Mouse (Mus musculus) heart, adult 11 months (tissue): Measurements from ENCODE around the gene Cyp2d22.
"Not testable (repeated sequence)": the region's sequence is repeated elsewhere in the genome, so short reads cannot be mapped to it uniquely, and the experiment has no call there.

Experiments
- DNase-seq: peaks from one replicate; pipeline ENCODE4 v3.0.0; 2022

Gene Cyp2d22

GRCm38 (mm10) chr15:82379871-82380713 is at the start of gene Cyp2d22:
Gene Cyp2d22, minus strand, starts transcription at chr15:82380260.
- peak; percentile 98 for DNase-seq

- no peak for DNase-seq
Observed at GRCm38 (mm10) chr15:82423471-82423870, 43.4 kb upstream of the Cyp2d22 start.

GRCm38 (mm10) chr15:82422935-82423334 is 42.9 kb upstream of the Cyp2d22 start:
- DNase-seq, result no peak

GRCm38 (mm10) chr15:82418616-82419015 is 38.6 kb upstream of the Cyp2d22 start:
- peak; percentile 53 for DNase-seq

- peak; percentile 99 for DNase-seq
Observed at GRCm38 (mm10) chr15:82416797-82417789, 37.0 kb upstream of the Cyp2d22 start.

GRCm38 (mm10) chr15:82407536-82407935 is 27.5 kb upstream of the Cyp2d22 start:
- peak; percentile 64 for DNase-seq

GRCm38 (mm10) chr15:82406981-82407380 is 26.9 kb upstream of the Cyp2d22 start, which contains the start of gene Cyp2d10:
Gene Cyp2d10, minus strand, starts transcription at chr15:82407195.
- DNase-seq, result peak; percentile 61

GRCm38 (mm10) chr15:82404163-82404562 is 24.1 kb upstream of the Cyp2d22 start:
- DNase-seq, result peak; percentile 77

GRCm38 (mm10) chr15:82403606-82404005 is 23.5 kb upstream of the Cyp2d22 start:
- DNase-seq, result peak; percentile 71

- peak; percentile 83 for DNase-seq
Observed at GRCm38 (mm10) chr15:82402741-82403140, 22.7 kb upstream of the Cyp2d22 start.

- DNase-seq, result peak; percentile 70
Observed at GRCm38 (mm10) chr15:82402106-82402505, 22.0 kb upstream of the Cyp2d22 start.

GRCm38 (mm10) chr15:82401516-82401915 is 21.5 kb upstream of the Cyp2d22 start:
- peak; percentile 57 for DNase-seq

- peak; percentile 42 for DNase-seq
Observed at GRCm38 (mm10) chr15:82395955-82396354, 15.9 kb upstream of the Cyp2d22 start.

GRCm38 (mm10) chr15:82393922-82394321 is 13.9 kb upstream of the Cyp2d22 start, which contains the start of gene Cyp2d11:
Gene Cyp2d11, minus strand, starts transcription at chr15:82394022.
- not testable (repeated sequence) for DNase-seq

GRCm38 (mm10) chr15:82389916-82390315 is 9.9 kb upstream of the Cyp2d22 start:
- DNase-seq, result peak; percentile 51

- DNase-seq, result no peak
Observed at GRCm38 (mm10) chr15:82385729-82386128, 5.7 kb upstream of the Cyp2d22 start.

- no peak for DNase-seq
Observed at GRCm38 (mm10) chr15:82382441-82382840, 2.4 kb upstream of the Cyp2d22 start.

GRCm38 (mm10) chr15:82380714-82381062 is 628 bp upstream of the Cyp2d22 start:
- DNase-seq, result no peak

GRCm38 (mm10) chr15:82379511-82379870 is 569 bp downstream of the Cyp2d22 start:
- DNase-seq, result no peak

- DNase-seq, result peak; percentile 94
Observed at GRCm38 (mm10) chr15:82378261-82379180, 1.5 kb downstream of the Cyp2d22 start.

GRCm38 (mm10) chr15:82377701-82378100 is 2.4 kb downstream of the Cyp2d22 start:
- peak; percentile 91 for DNase-seq
